Mouse (Mus musculus) brain, embryonic 18.5 days (tissue): ENCODE measurements around the gene Ddx3y.

Experiments
- DNase-seq: peaks from one replicate; pipeline ENCODE4 v3.0.0-alpha.2; 2012; ENCODE audit warnings: low read depth, low spot score

The Ddx3y gene

DNA sequence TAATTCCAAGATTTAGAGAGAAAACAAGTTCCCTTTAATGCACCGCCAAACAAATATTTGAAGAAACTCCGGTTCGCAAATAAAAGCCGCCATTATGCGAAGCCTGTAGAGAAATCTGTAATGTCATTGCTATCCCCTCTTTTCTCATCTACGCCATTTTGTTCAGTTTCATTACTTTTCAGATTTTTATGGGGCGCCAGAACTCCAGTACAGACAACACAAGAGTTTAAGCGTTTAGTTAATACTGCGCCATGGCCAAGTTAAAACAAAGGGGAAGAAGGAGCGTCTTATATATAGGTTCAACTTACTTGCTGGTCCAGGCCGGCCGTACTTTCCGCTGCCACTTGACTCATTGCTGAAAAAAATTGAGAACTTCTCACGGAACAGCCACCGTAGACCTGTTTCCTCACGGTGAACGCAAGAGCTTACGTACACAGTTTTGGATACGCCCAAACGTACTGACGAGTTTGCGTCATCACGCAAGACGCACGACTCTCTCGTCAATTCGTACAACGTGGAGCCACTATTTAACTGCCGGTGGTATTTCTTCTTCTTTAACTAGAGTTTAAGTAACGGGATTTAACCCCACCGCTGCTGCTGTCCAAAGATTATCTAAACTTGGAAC is at the start of gene Ddx3y:
Ddx3y (minus strand) TSS at position 459 of the 625 bp plus-strand sequence.
- DNase-seq, result peak; percentile 32

DNA sequence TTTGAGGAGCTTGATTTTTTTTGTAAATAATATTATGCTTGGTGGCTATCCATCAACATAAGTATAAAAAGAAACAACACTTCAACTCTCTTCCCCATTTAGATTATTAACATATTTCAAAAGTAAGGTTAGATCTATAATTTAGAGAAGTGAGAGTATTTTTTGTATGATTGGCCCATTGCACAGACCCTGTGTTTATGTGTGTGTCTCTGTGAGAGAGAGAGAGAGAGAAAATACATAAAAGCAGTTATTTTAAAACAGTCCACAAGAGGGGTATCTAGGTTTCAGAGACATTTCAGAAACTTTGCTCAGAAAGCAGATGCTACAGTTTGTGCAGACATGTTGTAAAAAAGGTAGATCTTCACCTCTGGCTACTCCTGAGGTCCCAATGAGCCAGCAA is 7.3 kb upstream of the Ddx3y start:
- DNase-seq, result no peak

DNA sequence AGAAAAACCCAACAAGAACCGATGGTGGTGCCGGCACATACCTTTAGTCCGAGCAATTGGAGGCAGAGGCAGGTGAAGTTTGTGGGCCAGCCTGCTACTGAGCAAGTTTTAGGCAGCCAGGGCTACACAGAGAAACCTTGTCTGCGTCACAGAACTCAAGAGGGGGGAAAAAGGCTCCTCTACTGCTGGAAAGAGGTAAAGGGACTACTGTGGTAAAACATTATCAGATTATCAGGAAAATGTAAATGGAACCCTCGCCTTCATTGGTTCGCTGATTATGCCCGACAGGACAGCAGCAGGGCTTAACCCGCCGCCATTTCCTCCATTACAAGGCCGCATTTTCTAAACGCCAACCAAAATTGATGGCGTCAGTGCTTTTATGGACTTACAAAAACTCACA is 694 bp downstream of the Ddx3y start:
- DNase-seq, result no peak

DNA sequence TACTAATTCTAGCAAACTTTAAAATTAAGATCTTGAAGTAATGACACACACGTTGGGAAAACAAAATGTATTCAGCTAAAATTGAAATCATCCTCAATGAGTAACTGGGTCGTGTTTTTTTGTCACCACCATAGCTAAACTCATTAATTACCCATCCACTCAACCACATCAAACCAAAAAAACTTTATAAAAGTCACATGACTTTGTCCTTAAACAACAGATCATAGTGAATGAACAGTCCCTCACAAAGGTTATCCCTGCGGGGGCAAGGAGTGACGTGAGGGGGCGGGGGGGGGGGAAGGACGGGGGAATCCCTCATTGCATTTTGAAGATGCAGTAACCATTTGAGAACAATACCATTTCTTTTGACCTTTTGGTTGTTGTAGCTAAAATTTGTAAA is 40.3 kb downstream of the Ddx3y start:
- no peak for DNase-seq

DNA sequence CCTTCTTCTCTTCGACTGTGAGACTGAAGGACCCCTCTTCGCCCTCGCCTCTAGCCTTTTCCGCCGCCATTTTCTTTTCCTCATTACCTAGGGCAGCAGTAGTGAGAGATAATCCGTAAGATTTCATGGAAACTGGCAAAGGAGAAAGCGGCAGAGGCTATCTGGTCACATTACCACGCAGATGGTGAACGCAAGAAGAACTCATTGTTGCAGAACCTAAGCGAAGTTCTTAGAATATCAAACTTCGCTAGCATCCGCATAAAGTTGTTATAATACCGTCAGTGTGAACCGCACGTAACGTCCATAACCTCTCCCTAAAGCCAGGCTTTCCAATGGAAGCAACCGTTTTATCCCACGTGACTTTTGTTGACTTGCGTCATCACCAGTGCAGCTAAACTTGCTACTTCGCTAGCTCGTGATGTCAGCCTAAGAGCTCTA is 41.0 kb downstream of the Ddx3y start, which contains the start of gene Uty:
Uty (minus strand) TSS at position 334 of the 438 bp plus-strand sequence.
- peak; percentile 40 for DNase-seq

DNA sequence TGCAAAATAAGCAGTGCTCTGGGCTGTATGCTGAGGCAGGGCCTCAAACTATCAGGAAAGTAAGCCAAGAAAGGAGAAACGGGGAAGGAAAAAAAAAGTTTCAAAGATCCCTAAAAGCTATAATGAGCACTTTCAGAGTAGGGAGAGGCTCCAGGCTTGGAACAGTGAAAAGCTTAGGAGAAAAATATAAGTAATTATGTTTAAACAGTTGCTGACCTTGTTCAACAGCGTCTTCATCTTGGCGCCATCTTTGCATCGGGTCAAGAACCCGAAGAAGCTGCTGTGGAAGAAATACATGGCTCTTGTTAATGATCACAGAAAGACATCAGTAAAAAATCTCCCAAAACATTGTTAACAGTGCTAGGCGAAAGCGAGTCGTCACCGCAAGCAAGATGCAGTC is 41.5 kb downstream of the Ddx3y start:
- DNase-seq, result no peak

DNA sequence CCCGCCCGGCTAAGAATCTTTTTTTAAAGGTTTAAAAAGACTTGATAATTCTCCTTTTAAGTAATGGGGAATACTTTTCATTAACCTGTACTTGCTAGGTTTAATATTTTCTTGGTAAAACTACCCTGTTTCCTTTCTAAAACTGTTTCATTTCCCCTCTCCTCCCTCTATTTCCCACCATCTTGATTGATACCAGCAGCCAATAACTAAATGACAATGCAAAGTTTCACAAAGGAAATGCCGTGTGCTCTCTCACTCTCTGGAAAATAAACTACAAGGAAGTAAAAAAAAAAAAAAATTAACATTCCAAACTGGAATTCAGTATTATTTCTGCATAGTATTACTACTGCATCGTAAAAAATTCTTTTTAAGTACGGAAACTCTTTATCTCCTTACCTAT is 42.0 kb downstream of the Ddx3y start:
- no peak for DNase-seq

- no peak for DNase-seq
Observed at GRCm38 (mm10) chrY:1220001-1220400, 66.4 kb downstream of the Ddx3y start.
